ENCODE assay signal across 8 mouse cellular contexts in genomic region chr2:73273249-73274118, GRCm38 (mm10). TPM values are rescaled to one million over a fixed set of nuclear protein-coding genes. Genes with fewer than 3 reads are reported as not detected.
DNase-seq lines count a peak whose midpoint lies in the region; ATAC-seq and TF ChIP-seq lines count a peak whose summit lies in the region.

No protein-coding gene starts in this region.

- H3K4me3 ChIP-seq in hindbrain, embryonic 14.5 days (replicated peaks; ENCODE audit: low read length), result peak overlapping the region; percentile 34
- H3K4me3 ChIP-seq in liver, postnatal 0 days (ENCODE audit: low read depth, low read length), result peak overlapping the region; percentile 43

- peaks cover 70% of the 10 kb centered on the region for H3K27me3 ChIP-seq in hindbrain, embryonic 14.5 days (ENCODE audit: control insufficient read depth, insufficient read depth, low read length)
- H3K27me3 ChIP-seq in liver, postnatal 0 days (ENCODE audit: insufficient read depth, low read length), result peaks cover 95% of the 10 kb centered on the region

- TF ChIP-seq EP300 in liver, postnatal 0 days (IDR thresholded peaks at IDR 0.05; ENCODE audit: low read depth), result no peak

- peak; percentile 41 for DNase-seq in adrenal gland, adult 2 months
- no peak for DNase-seq in adrenal gland, postnatal 36 days
- peak; percentile 37 for DNase-seq in right cerebral cortex, postnatal 4 days
- no peak for DNase-seq in right cerebral cortex, adult 2 months (ENCODE audit: low spot score in 2 of 2)
- no peak for DNase-seq in hindbrain, embryonic 14.5 days (ENCODE audit: low spot score)
- DNase-seq in liver, postnatal 0 days, result peak; percentile 31
- DNase-seq in testis, postnatal 14 days (ENCODE audit: low spot score), result peak; percentile 50
- DNase-seq in layer of hippocampus, adult 8-10 months (ENCODE audit: low spot score in 2 of 2), result no peak

- H3K9ac ChIP-seq in hindbrain, embryonic 14.5 days, result peak overlapping the region; percentile 47
- H3K9ac ChIP-seq in liver, postnatal 0 days (replicated peaks), result no peak overlapping the region

- peaks cover 15% of the 10 kb centered on the region for H3K4me1 ChIP-seq in hindbrain, embryonic 14.5 days (replicated peaks; ENCODE audit: control insufficient read depth, insufficient read depth, low read length)
- peaks cover 34% of the 10 kb centered on the region for H3K4me1 ChIP-seq in liver, postnatal 0 days (ENCODE audit: insufficient read depth)

- under 1% methylated on average over 105 of the region's 110 CpGs for WGBS in hindbrain, embryonic 14.5 days
- WGBS in liver, postnatal 0 days (ENCODE audit: insufficient replicate concordance), result 1% methylated on average over 100 of the region's 110 CpGs

- H3K27ac ChIP-seq in hindbrain, embryonic 14.5 days, result no peak overlapping the region
- no peak overlapping the region for H3K27ac ChIP-seq in liver, postnatal 0 days (ENCODE audit: low read depth)

- TF ChIP-seq CTCF in liver, postnatal 0 days (IDR thresholded peaks at IDR 0.05; ENCODE audit: low read depth), result no peak

- H3K36me3 ChIP-seq in hindbrain, embryonic 14.5 days (replicated peaks; ENCODE audit: control insufficient read depth, insufficient read depth), result no peaks in the 10 kb centered on the region
- H3K36me3 ChIP-seq in liver, postnatal 0 days (replicated peaks; ENCODE audit: insufficient read depth, low read length), result no peaks in the 10 kb centered on the region

- no peaks in the 10 kb centered on the region for H3K9me3 ChIP-seq in hindbrain, embryonic 14.5 days (ENCODE audit: control insufficient read depth, low read length)
- no peaks in the 10 kb centered on the region for H3K9me3 ChIP-seq in liver, postnatal 0 days (ENCODE audit: low read length)

- ATAC-seq in hindbrain, embryonic 14.5 days (ENCODE audit: low FRiP score), result 0 out of 2 replicates have a peak, but pooled peaks have one; percentile 10
- ATAC-seq in liver, postnatal 0 days, result peak; percentile 33

- H3K4me2 ChIP-seq in hindbrain, embryonic 14.5 days (replicated peaks), result peak overlapping the region; percentile 52
- peak overlapping the region; percentile 68 for H3K4me2 ChIP-seq in liver, postnatal 0 days (ENCODE audit: low read depth, low read length)

RNA-seq across cellular contexts. Expression of gene Sp9, which starts 1.8 kb away (rescaled TPM):
- total RNA-seq in adrenal gland, adult 2 months (2021), result not detected
- polyA plus RNA-seq in adrenal gland, adult 2 months (2012; rRNA removed), result not detected in 2 replicates
- not detected for total RNA-seq in adrenal gland, postnatal 36 days (2021)
- 1.3 and 1.9 TPM in 2 replicates for polyA plus RNA-seq in hindbrain, embryonic 14.5 days (2014; fragmentation: Nextera tagmentation; extraction: Ambion mirVana)
- polyA plus RNA-seq in liver, postnatal 0 days (2015; fragmentation: Nextera tagmentation; extraction: Ambion mirVana), result not detected in 2 replicates
- total RNA-seq in layer of hippocampus, adult 8-10 months (2022), result 1 to 10 TPM; 3.1 to 3.4 (median 3.1) TPM

RNA-seq across cellular contexts. Expression of gene Scrn3, which starts 38.9 kb away (rescaled TPM):
- 10 to 100 TPM; 19.1 to 28.1 TPM for total RNA-seq in adrenal gland, adult 2 months (2021)
- polyA plus RNA-seq in adrenal gland, adult 2 months (2012; rRNA removed), result 3.8 and 4.6 TPM in 2 replicates
- total RNA-seq in adrenal gland, postnatal 36 days (2021), result 10 to 100 TPM; 18.8 to 26.8 TPM
- polyA plus RNA-seq in hindbrain, embryonic 14.5 days (2014; fragmentation: Nextera tagmentation; extraction: Ambion mirVana), result 6.9 and 7.0 TPM in 2 replicates
- 20.5 and 21.9 TPM in 2 replicates for polyA plus RNA-seq in liver, postnatal 0 days (2015; fragmentation: Nextera tagmentation; extraction: Ambion mirVana)
- 10 to 100 TPM; 23.6 to 30.7 (median 26.9) TPM for total RNA-seq in layer of hippocampus, adult 8-10 months (2022)

RNA-seq across cellular contexts. Expression of gene Cir1, which starts 39.0 kb away (rescaled TPM):
- 10 to 100 TPM; 14.0 to 21.7 TPM for total RNA-seq in adrenal gland, adult 2 months (2021)
- polyA plus RNA-seq in adrenal gland, adult 2 months (2012; rRNA removed), result 0.36 and 0.40 TPM in 2 replicates
- 10 to 100 TPM; 15.7 to 21.3 TPM for total RNA-seq in adrenal gland, postnatal 36 days (2021)
- 26.5 and 28.0 TPM in 2 replicates for polyA plus RNA-seq in hindbrain, embryonic 14.5 days (2014; fragmentation: Nextera tagmentation; extraction: Ambion mirVana)
- polyA plus RNA-seq in liver, postnatal 0 days (2015; fragmentation: Nextera tagmentation; extraction: Ambion mirVana), result 18.4 and 21.4 TPM in 2 replicates
- 10 to 100 TPM; 26.6 to 32.4 (median 30.2) TPM for total RNA-seq in layer of hippocampus, adult 8-10 months (2022)

RNA-seq across cellular contexts. Expression of gene Ola1, which starts 54.8 kb away (rescaled TPM):
- total RNA-seq in adrenal gland, adult 2 months (2021), result 10 to 100 TPM; 50.2 to 56.2 TPM
- polyA plus RNA-seq in adrenal gland, adult 2 months (2012; rRNA removed), result 0.65 and 1.2 TPM in 2 replicates
- total RNA-seq in adrenal gland, postnatal 36 days (2021), result 10 to 100 TPM; 52.4 to 57.9 TPM
- 100 and 103 TPM in 2 replicates for polyA plus RNA-seq in hindbrain, embryonic 14.5 days (2014; fragmentation: Nextera tagmentation; extraction: Ambion mirVana)
- polyA plus RNA-seq in liver, postnatal 0 days (2015; fragmentation: Nextera tagmentation; extraction: Ambion mirVana), result 34.4 and 36.5 TPM in 2 replicates
- 100 to 1,000 TPM; 109 to 114 (median 110) TPM for total RNA-seq in layer of hippocampus, adult 8-10 months (2022)

Comparison
In these comparisons a context has a peak if more than half of its experiments do, and no peak if none do; other contexts are left out.
1. DNase-seq: peak in adrenal gland, adult 2 months (single experiment), right cerebral cortex, postnatal 4 days (single experiment), liver, postnatal 0 days (single experiment) and testis, postnatal 14 days (single experiment); none in adrenal gland, postnatal 36 days (0 of 2), right cerebral cortex, adult 2 months (0 of 2), hindbrain, embryonic 14.5 days (single experiment) and layer of hippocampus, adult 8-10 months (0 of 2).